Mouse (Mus musculus): ENCODE measurements around the gene Cenpa.

DNA sequence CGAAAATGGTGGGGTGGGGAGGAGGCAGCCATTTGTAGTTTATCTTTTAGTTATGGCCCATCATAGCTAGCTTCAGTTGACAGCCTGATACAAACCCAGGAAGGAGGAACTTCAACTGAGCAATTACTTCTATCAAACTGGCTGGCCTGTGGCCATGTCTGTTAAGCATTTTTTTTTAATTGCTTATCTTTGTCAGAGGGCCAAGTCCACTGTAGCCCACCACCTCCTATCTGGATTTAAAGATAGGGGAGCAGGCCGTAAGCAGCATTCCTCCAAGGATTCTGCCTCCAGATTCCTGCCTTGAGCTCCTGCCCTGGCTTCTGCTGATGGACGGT, 2.9 kb downstream of the Cenpa start:
- TF ChIP-seq CTCF (IDR thresholded peaks at IDR 0.05; ENCODE audit: control insufficient read depth, insufficient read depth, insufficient read length), result no peak
- no peak for TF ChIP-seq MYOD1 (IDR thresholded peaks at IDR 0.05; ENCODE audit: control insufficient read depth, insufficient read length, low read depth)
